Mouse (Mus musculus): Measurements from ENCODE around the gene Lif. TPM values are rescaled to one million over a fixed set of nuclear protein-coding genes. Genes with fewer than 3 reads are reported as not detected.

Lif gene
- polyA plus RNA-seq, 1 experiment, result 0.95 TPM

DNA sequence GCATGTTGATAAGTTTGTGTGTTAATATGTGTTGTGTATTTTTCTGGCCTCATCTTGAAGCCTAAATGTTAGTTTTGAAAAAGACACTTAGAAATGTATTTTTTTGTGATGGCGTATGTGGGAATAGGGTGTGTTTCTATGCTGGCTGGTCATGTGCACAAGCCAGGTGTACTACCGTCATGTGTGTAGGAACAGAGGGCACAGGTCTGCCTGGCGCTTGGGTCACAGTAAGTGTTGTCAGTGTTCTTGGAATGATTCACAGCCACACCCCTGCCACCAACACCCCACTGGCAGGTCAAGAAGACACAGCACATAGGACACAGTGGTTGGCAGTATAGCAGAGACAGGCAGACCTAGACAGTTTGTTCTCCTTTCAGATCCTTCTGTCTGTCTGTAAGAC, 8.2 kb upstream of the Lif start:
- no peaks in the 10 kb centered on the region for H3K36me3 ChIP-seq (ENCODE audit: control insufficient read depth, insufficient read depth, low read length)
- TF ChIP-seq POLR2A (IDR thresholded peaks at IDR 0.05; ENCODE audit: low read depth, low read length), result no peak
- peaks cover 16% of the 10 kb centered on the region; the same call in 1 of the 2 replicates for H3K4me1 ChIP-seq (ENCODE audit: control insufficient read depth, insufficient read depth, insufficient read length)
- H3K4me3 ChIP-seq (ENCODE audit: extremely low read depth, insufficient read depth, insufficient read length), result no peak overlapping the region
- DNase-seq (ENCODE audit: low read depth in 1 of 2, low spot score in 2 of 2), result no peak
- WGBS, result 68% methylated on average over 3 of the region's 3 CpGs
- no peaks in the 10 kb centered on the region for H3K27me3 ChIP-seq (ENCODE audit: control insufficient read depth, insufficient read depth, low read length)
- H3K27ac ChIP-seq (ENCODE audit: insufficient read depth, low read length), result no peak overlapping the region

DNA sequence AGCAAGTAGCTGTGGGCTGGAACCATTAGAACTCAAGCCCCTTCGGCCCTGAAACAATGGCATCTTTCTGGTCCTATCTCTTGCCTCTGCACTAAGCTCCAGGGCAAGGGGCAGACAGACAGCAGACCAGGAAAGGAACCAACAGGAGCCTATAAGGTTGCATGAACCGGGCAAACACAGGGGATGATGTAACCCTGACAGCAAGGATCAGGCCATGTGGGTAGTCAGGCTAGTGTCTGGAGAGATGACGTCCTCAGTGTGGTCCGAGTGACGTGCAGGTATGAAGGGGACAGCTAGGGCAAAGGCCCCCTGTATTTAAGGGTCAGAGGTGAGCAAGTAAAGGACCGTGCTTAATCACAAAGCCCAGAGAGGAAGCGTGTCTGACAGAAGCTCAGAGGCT, 7.1 kb upstream of the Lif start:
- H3K27me3 ChIP-seq (ENCODE audit: control insufficient read depth, insufficient read depth, low read length), result no peaks in the 10 kb centered on the region
- no peaks in the 10 kb centered on the region for H3K36me3 ChIP-seq (ENCODE audit: control insufficient read depth, insufficient read depth, low read length)
- DNase-seq (ENCODE audit: low read depth in 1 of 2, low spot score in 2 of 2), result no peak
- 79% methylated on average over 7 of the region's 7 CpGs for WGBS
- peaks cover 16% of the 10 kb centered on the region; the same call in 1 of the 2 replicates for H3K4me1 ChIP-seq (ENCODE audit: control insufficient read depth, insufficient read depth, insufficient read length)
- no peak overlapping the region for H3K4me3 ChIP-seq (ENCODE audit: extremely low read depth, insufficient read depth, insufficient read length)
- no peak overlapping the region for H3K27ac ChIP-seq (ENCODE audit: insufficient read depth, low read length)
- TF ChIP-seq POLR2A (IDR thresholded peaks at IDR 0.05; ENCODE audit: low read depth, low read length), result no peak
- no peak for TF ChIP-seq CTCF (IDR thresholded peaks at IDR 0.05; ENCODE audit: extremely low read depth, insufficient read depth, insufficient read length, insufficient replicate concordance)

DNA sequence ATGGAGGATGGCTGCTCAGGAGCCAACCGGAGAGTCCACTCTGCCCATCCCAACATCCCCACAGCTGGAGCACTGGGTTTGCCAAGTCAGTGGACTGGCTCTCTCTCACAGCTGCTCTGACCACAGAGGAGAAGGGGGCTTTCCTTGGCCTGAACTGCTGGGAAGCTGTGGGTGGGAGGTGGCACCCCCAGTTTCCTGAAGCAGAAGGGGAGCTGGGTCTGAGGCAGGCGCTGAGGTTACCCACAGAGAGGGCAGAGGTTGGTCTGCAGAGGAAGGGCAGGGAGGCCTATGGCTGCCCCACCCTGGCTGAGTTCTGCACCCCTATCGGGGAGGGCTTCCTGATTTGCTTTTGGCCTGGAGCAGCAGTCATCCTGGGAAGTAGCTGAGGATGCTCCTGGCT, 6.0 kb upstream of the Lif start:
- H3K4me1 ChIP-seq (ENCODE audit: control insufficient read depth, insufficient read depth, insufficient read length), result peaks cover 16% of the 10 kb centered on the region; the same call in 1 of the 2 replicates
- no peak overlapping the region for H3K4me3 ChIP-seq (ENCODE audit: extremely low read depth, insufficient read depth, insufficient read length)
- TF ChIP-seq POLR2A (IDR thresholded peaks at IDR 0.05; ENCODE audit: low read depth, low read length) (no peak), CTCF (IDR thresholded peaks at IDR 0.05; ENCODE audit: extremely low read depth, insufficient read depth, insufficient read length, insufficient replicate concordance) (no peak)
- 13% methylated on average over 3 of the region's 3 CpGs for WGBS
- no peaks in the 10 kb centered on the region for H3K36me3 ChIP-seq (ENCODE audit: control insufficient read depth, insufficient read depth, low read length)
- DNase-seq (ENCODE audit: low read depth in 1 of 2, low spot score in 2 of 2), result no peak
- no peaks in the 10 kb centered on the region for H3K27me3 ChIP-seq (ENCODE audit: control insufficient read depth, insufficient read depth, low read length)
- no peak overlapping the region for H3K27ac ChIP-seq (ENCODE audit: insufficient read depth, low read length)

DNA sequence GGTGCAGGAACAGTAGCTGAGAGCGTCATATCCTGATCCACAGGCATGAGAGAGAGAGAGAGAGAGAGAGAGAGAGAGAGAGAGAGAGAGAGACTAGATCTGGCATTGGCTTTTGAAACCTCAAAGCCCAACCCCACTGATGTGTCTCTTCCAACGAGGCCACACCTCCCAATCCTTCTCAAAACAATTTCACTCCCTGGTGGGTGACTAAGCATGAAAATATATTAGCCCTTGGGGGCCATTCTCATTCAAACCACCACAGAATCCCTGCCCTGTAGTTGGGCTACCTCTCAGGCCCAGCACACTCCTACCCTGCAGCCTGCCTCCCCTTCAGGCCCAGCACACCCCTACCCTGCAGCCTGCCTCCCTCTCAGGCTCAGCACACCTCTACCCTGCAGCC, 4.5 kb upstream of the Lif start:
- peaks cover 11% of the 10 kb centered on the region; the same call in 1 of the 2 replicates for H3K4me1 ChIP-seq (ENCODE audit: control insufficient read depth, insufficient read depth, insufficient read length)
- no peaks in the 10 kb centered on the region for H3K36me3 ChIP-seq (ENCODE audit: control insufficient read depth, insufficient read depth, low read length)
- no peak overlapping the region for H3K4me3 ChIP-seq (ENCODE audit: extremely low read depth, insufficient read depth, insufficient read length)
- no peak for DNase-seq (ENCODE audit: low read depth in 1 of 2, low spot score in 2 of 2)
- no peak overlapping the region for H3K27ac ChIP-seq (ENCODE audit: insufficient read depth, low read length)
- TF ChIP-seq POLR2A (IDR thresholded peaks at IDR 0.05; ENCODE audit: low read depth, low read length) (no peak), CTCF (IDR thresholded peaks at IDR 0.05; ENCODE audit: extremely low read depth, insufficient read depth, insufficient read length, insufficient replicate concordance) (no peak)
- 84% methylated on average over 2 of the region's 2 CpGs for WGBS
- H3K27me3 ChIP-seq (ENCODE audit: control insufficient read depth, insufficient read depth, low read length), result no peaks in the 10 kb centered on the region

DNA sequence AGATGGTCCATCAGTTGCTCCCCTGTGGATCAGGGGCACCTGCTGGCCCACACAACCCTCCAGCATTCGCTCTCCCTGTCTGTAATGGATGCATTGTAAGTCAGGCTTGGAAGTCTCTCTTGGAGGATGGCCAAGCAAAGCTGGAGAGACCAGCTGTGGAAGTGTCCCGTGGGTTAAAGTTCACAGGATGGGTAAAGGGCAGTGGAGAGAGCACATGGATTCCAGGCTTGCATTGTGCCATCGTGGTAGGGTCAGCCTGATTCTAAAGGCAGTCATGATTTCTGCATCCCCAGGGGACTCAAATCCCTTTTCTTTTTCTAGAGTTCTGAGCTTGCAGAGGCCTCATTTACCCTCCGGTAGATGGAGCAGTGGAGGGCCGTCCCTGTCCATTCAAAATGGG, 399 bp downstream of the Lif start:
- DNase-seq (ENCODE audit: low read depth in 1 of 2, low spot score in 2 of 2), result no peak
- no peaks in the 10 kb centered on the region for H3K27me3 ChIP-seq (ENCODE audit: control insufficient read depth, insufficient read depth, low read length)
- no peaks in the 10 kb centered on the region for H3K36me3 ChIP-seq (ENCODE audit: control insufficient read depth, insufficient read depth, low read length)
- WGBS, result 71% methylated on average over 5 of the region's 5 CpGs
- H3K27ac ChIP-seq (ENCODE audit: insufficient read depth, low read length), result no peak overlapping the region
- peaks cover 13% of the 10 kb centered on the region; the same call in 1 of the 2 replicates for H3K4me1 ChIP-seq (ENCODE audit: control insufficient read depth, insufficient read depth, insufficient read length)
- no peak for TF ChIP-seq POLR2A (IDR thresholded peaks at IDR 0.05; ENCODE audit: low read depth, low read length)
- TF ChIP-seq CTCF (IDR thresholded peaks at IDR 0.05; ENCODE audit: extremely low read depth, insufficient read depth, insufficient read length, insufficient replicate concordance), result no peak
- H3K4me3 ChIP-seq (ENCODE audit: extremely low read depth, insufficient read depth, insufficient read length), result no peak overlapping the region

DNA sequence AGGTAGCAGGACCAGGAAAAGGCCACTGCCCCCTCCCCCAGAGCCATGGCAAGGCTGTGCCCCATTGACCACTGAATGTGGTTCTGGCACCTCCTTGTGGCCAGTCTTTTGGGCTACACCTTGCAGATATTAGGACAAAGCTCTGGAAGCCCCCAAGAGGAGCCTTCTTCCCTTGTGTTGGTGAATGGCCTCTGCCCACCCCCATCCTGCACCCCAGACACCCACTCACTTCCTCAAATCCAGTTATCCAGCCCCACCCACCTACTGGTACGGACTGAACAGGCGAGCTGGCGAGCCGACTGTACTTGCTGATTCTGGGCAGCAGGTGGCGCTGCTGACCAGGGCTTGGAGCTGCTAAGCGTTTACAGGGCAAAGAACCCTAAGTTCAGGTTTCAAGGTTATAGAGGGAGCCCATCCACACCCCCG, 1.3 kb downstream of the Lif start:
- Histone ChIP-seq H3K36me3 (ENCODE audit: control insufficient read depth, insufficient read depth, low read length) (no peaks in the 10 kb centered on the region), H3K4me3 (ENCODE audit: extremely low read depth, insufficient read depth, insufficient read length) (no peak overlapping the region), H3K4me1 (ENCODE audit: control insufficient read depth, insufficient read depth, insufficient read length) (peaks cover 13% of the 10 kb centered on the region; the same call in 1 of the 2 replicates), H3K27ac (ENCODE audit: insufficient read depth, low read length) (no peak overlapping the region), H3K27me3 (ENCODE audit: control insufficient read depth, insufficient read depth, low read length) (no peaks in the 10 kb centered on the region)
- TF ChIP-seq POLR2A (IDR thresholded peaks at IDR 0.05; ENCODE audit: low read depth, low read length), result no peak
- peak; percentile 99 for TF ChIP-seq CTCF (IDR thresholded peaks at IDR 0.05; ENCODE audit: extremely low read depth, insufficient read depth, insufficient read length, insufficient replicate concordance)
- 2% methylated on average over 7 of the region's 7 CpGs for WGBS
- peak; percentile 61 to 82 for DNase-seq (ENCODE audit: low read depth in 1 of 2, low spot score in 2 of 2)

DNA sequence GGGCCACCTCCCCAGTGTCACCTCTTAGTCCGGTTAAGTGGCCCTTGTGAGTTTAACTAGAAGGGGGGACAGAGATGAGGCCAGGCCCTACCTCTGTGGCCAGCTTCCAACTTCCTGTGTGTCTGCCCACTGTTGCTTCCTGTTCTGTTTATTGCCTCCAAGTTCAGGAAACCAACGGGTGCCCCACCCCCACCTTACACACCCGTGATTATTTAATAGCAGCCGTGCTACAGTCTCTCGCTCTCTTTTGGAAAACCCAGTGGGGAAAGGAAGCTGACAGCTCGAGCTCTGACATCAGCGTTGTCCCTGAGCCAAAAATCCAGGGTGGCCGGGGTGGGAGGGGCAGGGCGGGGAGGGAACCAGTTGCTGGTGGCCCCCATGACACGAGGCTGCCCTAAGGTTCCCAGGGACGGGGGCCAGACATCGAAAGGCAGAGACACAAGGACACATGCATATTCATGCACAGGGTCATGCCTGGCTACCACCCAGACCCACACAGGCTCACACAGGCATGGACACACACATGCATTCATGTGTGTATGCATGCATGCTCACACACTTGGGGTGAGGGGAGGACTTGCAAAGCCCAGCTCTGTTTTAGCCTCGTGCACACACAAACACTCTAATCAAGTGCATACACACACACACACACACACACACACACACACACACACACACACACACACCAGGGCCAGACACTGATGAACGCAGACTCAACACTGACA, 3.3 kb downstream of the Lif start:
- TF ChIP-seq CTCF (IDR thresholded peaks at IDR 0.05; ENCODE audit: extremely low read depth, insufficient read depth, insufficient read length, insufficient replicate concordance), result no peak
- no peak for TF ChIP-seq POLR2A (IDR thresholded peaks at IDR 0.05; ENCODE audit: low read depth, low read length)
- H3K4me3 ChIP-seq (ENCODE audit: extremely low read depth, insufficient read depth, insufficient read length), result no peak overlapping the region

More for the DNA sequence above, 3.3 kb downstream of the Lif start:
- DNase-seq (ENCODE audit: low read depth in 1 of 2, low spot score in 2 of 2), result no peak
- H3K4me1 ChIP-seq (ENCODE audit: control insufficient read depth, insufficient read depth, insufficient read length), result peaks cover 14% of the 10 kb centered on the region; the same call in 1 of the 2 replicates
- no peaks in the 10 kb centered on the region for H3K27me3 ChIP-seq (ENCODE audit: control insufficient read depth, insufficient read depth, low read length)
- no peak overlapping the region for H3K27ac ChIP-seq (ENCODE audit: insufficient read depth, low read length)
- no peaks in the 10 kb centered on the region for H3K36me3 ChIP-seq (ENCODE audit: control insufficient read depth, insufficient read depth, low read length)
- WGBS, result 8% methylated on average over 14 of the region's 14 CpGs
